ENCODE assay signal across 8 mouse cellular contexts in the genomic region with DNA sequence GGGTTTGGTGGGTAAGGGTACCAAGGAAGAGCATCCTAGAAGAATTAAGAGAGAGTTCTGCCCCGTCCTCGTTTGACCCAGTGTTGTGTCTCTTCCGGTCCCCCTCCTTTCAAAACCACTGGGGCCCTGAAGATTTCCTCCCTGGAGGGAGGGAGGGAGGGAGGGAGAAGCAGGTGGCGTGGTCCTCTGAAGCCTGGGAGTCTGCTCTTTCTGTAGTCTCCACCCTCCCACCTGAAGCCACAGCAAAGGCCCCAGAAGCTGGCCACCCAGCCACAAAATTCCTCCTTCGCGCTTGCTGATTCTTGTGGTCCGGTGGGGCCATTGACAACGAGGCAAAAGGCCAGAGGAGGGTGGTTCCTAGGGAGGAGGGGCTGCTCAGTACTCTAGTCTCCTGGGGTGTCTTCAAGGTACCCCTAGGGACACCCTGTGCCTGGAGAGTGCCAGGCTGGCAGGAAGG. TPM values are rescaled to one million over a fixed set of nuclear protein-coding genes. Genes with fewer than 3 reads are reported as not detected.
DNase-seq lines count a peak whose midpoint lies in the region; ATAC-seq and TF ChIP-seq lines count a peak whose summit lies in the region.

No protein-coding gene starts in this region.

- 0 out of 2 replicates have a peak, but pooled peaks cover 5% of the 10 kb centered on the region for H3K4me1 ChIP-seq in neural tube, embryonic 11.5 days (ENCODE audit: control insufficient read depth, insufficient read depth, low read length)
- peaks cover 7% of the 10 kb centered on the region; the same call in 1 of the 2 replicates for H3K4me1 ChIP-seq in embryonic fibroblast, embryonic 13.5 days (ENCODE audit: control insufficient read depth, insufficient read depth, low read length)
- peaks cover 32% of the 10 kb centered on the region for H3K4me1 ChIP-seq in hindbrain, embryonic 13.5 days (replicated peaks)
- peaks cover 0 to 11% of the 10 kb centered on the region in 2 experiments; a peak in 2 of 4 replicates for H3K4me1 ChIP-seq in liver, embryonic 14.5 days (replicated peaks; ENCODE audit: control insufficient read depth in 2 of 2, insufficient read depth in 2 of 2, low read length in 1 of 2)
- H3K4me1 ChIP-seq in stomach, embryonic 15.5 days = peaks cover 39% of the 10 kb centered on the region

- TF ChIP-seq EP300 in liver, embryonic 14.5 days (IDR thresholded peaks at IDR 0.05; ENCODE audit: low read depth) = no peak

- peaks cover 18% of the 10 kb centered on the region for H3K27me3 ChIP-seq in neural tube, embryonic 11.5 days (ENCODE audit: control insufficient read depth, insufficient read depth, low read length)
- H3K27me3 ChIP-seq in hindbrain, embryonic 13.5 days = peaks cover 45% of the 10 kb centered on the region
- peaks cover 26% of the 10 kb centered on the region for H3K27me3 ChIP-seq in liver, embryonic 14.5 days (ENCODE audit: control insufficient read depth, insufficient read depth, low read length)
- H3K27me3 ChIP-seq in stomach, embryonic 15.5 days (replicated peaks) = no peaks in the 10 kb centered on the region

- no peak for TF ChIP-seq CTCF in embryonic fibroblast, embryonic 13.5 days (IDR thresholded peaks at IDR 0.05; ENCODE audit: borderline replicate concordance, insufficient read depth, low read length)
- TF ChIP-seq CTCF in liver, embryonic 14.5 days (IDR thresholded peaks at IDR 0.05; ENCODE audit: low read depth) = no peak

- H3K4me3 ChIP-seq in neural tube, embryonic 11.5 days (ENCODE audit: low read depth, low read length) = peak overlapping the region; percentile 37
- H3K4me3 ChIP-seq in embryonic fibroblast, embryonic 13.5 days (ENCODE audit: insufficient read depth, low read length) = peak overlapping the region; percentile 19; the same call in 1 of the 2 replicates
- H3K4me3 ChIP-seq in hindbrain, embryonic 13.5 days = peak overlapping the region; percentile 48
- H3K4me3 ChIP-seq in liver, embryonic 14.5 days (ENCODE audit: insufficient read depth in 1 of 2, low read depth in 2 of 2, low read length in 2 of 2) = peak overlapping the region; percentile 15 to 40; a peak in 3 of 4 replicates
- H3K4me3 ChIP-seq in stomach, embryonic 15.5 days (replicated peaks) = peak overlapping the region; percentile 39

- ATAC-seq in neural tube, embryonic 11.5 days (ENCODE audit: insufficient read depth, low FRiP score, low TSS enrichment) = no peak
- no peak for ATAC-seq in hindbrain, embryonic 13.5 days (ENCODE audit: low FRiP score)
- no peak for ATAC-seq in liver, embryonic 14.5 days (ENCODE audit: insufficient read depth)
- no peak for ATAC-seq in stomach, embryonic 15.5 days (ENCODE audit: insufficient read depth, low FRiP score, low read depth)
- no peak for ATAC-seq in frontal cortex, adult (ENCODE audit: low TSS enrichment)

- WGBS in neural tube, embryonic 11.5 days = 22% methylated on average over 8 of the region's 8 CpGs
- 22% methylated on average over 8 of the region's 8 CpGs for WGBS in hindbrain, embryonic 13.5 days
- 7% methylated on average over 8 of the region's 8 CpGs for WGBS in liver, embryonic 14.5 days (ENCODE audit: insufficient replicate concordance)
- 28% methylated on average over 8 of the region's 8 CpGs for WGBS in stomach, embryonic 15.5 days

- no peak for DNase-seq in neural tube, embryonic 11.5 days (ENCODE audit: low spot score)
- DNase-seq in neural tube, embryonic 10.5 days (ENCODE audit: extremely low spot score, low spot score) = no peak
- DNase-seq in liver, embryonic 14.5 days (ENCODE audit: low read depth in 3 of 3, low spot score in 3 of 3) = no peak
- DNase-seq in layer of hippocampus, postnatal 10 days (ENCODE audit: low spot score in 2 of 2) = no peak

- H3K9me3 ChIP-seq in neural tube, embryonic 11.5 days (ENCODE audit: control insufficient read depth, low read length) = no peaks in the 10 kb centered on the region
- H3K9me3 ChIP-seq in hindbrain, embryonic 13.5 days = no peaks in the 10 kb centered on the region
- no peaks in the 10 kb centered on the region for H3K9me3 ChIP-seq in liver, embryonic 14.5 days (ENCODE audit: control insufficient read depth, low read length)
- no peaks in the 10 kb centered on the region for H3K9me3 ChIP-seq in stomach, embryonic 15.5 days

- TF ChIP-seq POLR2A in embryonic fibroblast, embryonic 13.5 days (IDR thresholded peaks at IDR 0.05; ENCODE audit: low read depth, low read length) = no peak

- H3K9ac ChIP-seq in neural tube, embryonic 11.5 days (ENCODE audit: low read length) = peak overlapping the region; percentile 57
- peak overlapping the region; percentile 77; the same call in 1 of the 2 replicates for H3K9ac ChIP-seq in hindbrain, embryonic 13.5 days
- H3K9ac ChIP-seq in liver, embryonic 14.5 days (replicated peaks) = no peak overlapping the region
- no peak overlapping the region for H3K9ac ChIP-seq in stomach, embryonic 15.5 days

- H3K4me2 ChIP-seq in neural tube, embryonic 11.5 days (ENCODE audit: low read depth) = peak overlapping the region; percentile 67
- peak overlapping the region; percentile 86 for H3K4me2 ChIP-seq in hindbrain, embryonic 13.5 days
- H3K4me2 ChIP-seq in liver, embryonic 14.5 days (ENCODE audit: low read depth) = peak overlapping the region; percentile 63
- peak overlapping the region; percentile 86 for H3K4me2 ChIP-seq in stomach, embryonic 15.5 days

- no peaks in the 10 kb centered on the region for H3K36me3 ChIP-seq in neural tube, embryonic 11.5 days (ENCODE audit: control insufficient read depth, insufficient read depth, low read length)
- H3K36me3 ChIP-seq in hindbrain, embryonic 13.5 days = no peaks in the 10 kb centered on the region
- no peaks in the 10 kb centered on the region for H3K36me3 ChIP-seq in liver, embryonic 14.5 days (replicated peaks; ENCODE audit: control insufficient read depth, insufficient read depth, low read depth)
- H3K36me3 ChIP-seq in stomach, embryonic 15.5 days = no peaks in the 10 kb centered on the region

- no peak overlapping the region for H3K27ac ChIP-seq in neural tube, embryonic 11.5 days (ENCODE audit: low read depth, low read length)
- H3K27ac ChIP-seq in embryonic fibroblast, embryonic 13.5 days (ENCODE audit: insufficient read depth, low read length) = no peak overlapping the region
- H3K27ac ChIP-seq in hindbrain, embryonic 13.5 days = peak overlapping the region; percentile 82; the same call in 1 of the 2 replicates
- no peak overlapping the region for H3K27ac ChIP-seq in liver, embryonic 14.5 days
- H3K27ac ChIP-seq in stomach, embryonic 15.5 days = peak overlapping the region; percentile 91

RNA-seq across cellular contexts. Expression of a gene that starts 1.3 kb away (rescaled TPM):
- 9.7 and 11.2 TPM in 2 replicates for polyA plus RNA-seq in neural tube, embryonic 11.5 days (2014; fragmentation: Nextera tagmentation; extraction: Ambion mirVana)
- 30.7 and 31.3 TPM in 2 replicates for polyA plus RNA-seq in embryonic fibroblast, embryonic 13.5 days (2011; ENCODE audit: insufficient read length, low read depth, missing spikeins)
- 24.8 and 27.2 TPM in 2 replicates for polyA plus RNA-seq in hindbrain, embryonic 13.5 days (2015; fragmentation: Nextera tagmentation; extraction: Ambion mirVana)
- polyA plus RNA-seq in liver, embryonic 14.5 days (2012; rRNA removed) = 5.3 and 7.3 TPM in 2 replicates
- 3.5 and 3.6 TPM in 2 replicates for polyA plus RNA-seq in liver, embryonic 14.5 days (2014; fragmentation: Nextera tagmentation; extraction: Ambion mirVana)
- polyA plus RNA-seq in stomach, embryonic 15.5 days (2015; fragmentation: Nextera tagmentation; extraction: Ambion mirVana) = 24.1 and 24.6 TPM in 2 replicates
- 10 to 100 TPM; 42.8 to 45.6 TPM for total RNA-seq in layer of hippocampus, postnatal 10 days (2021)

RNA-seq across cellular contexts. Expression of a gene that starts 12.0 kb away (rescaled TPM):
- not detected in 2 replicates for polyA plus RNA-seq in neural tube, embryonic 11.5 days (2014; fragmentation: Nextera tagmentation; extraction: Ambion mirVana)
- not detected in 2 replicates for polyA plus RNA-seq in embryonic fibroblast, embryonic 13.5 days (2011; ENCODE audit: insufficient read length, low read depth, missing spikeins)
- not detected in 2 replicates for polyA plus RNA-seq in hindbrain, embryonic 13.5 days (2015; fragmentation: Nextera tagmentation; extraction: Ambion mirVana)
- 0.03 TPM in 1 of 2 replicates, not detected in the other for polyA plus RNA-seq in liver, embryonic 14.5 days (2012; rRNA removed)
- not detected in 2 replicates for polyA plus RNA-seq in liver, embryonic 14.5 days (2014; fragmentation: Nextera tagmentation; extraction: Ambion mirVana)
- polyA plus RNA-seq in stomach, embryonic 15.5 days (2015; fragmentation: Nextera tagmentation; extraction: Ambion mirVana) = not detected in 2 replicates
- not detected for total RNA-seq in layer of hippocampus, postnatal 10 days (2021)

RNA-seq across cellular contexts. Expression of a gene that starts 30.6 kb away (rescaled TPM):
- polyA plus RNA-seq in neural tube, embryonic 11.5 days (2014; fragmentation: Nextera tagmentation; extraction: Ambion mirVana) = not detected in 2 replicates
- polyA plus RNA-seq in embryonic fibroblast, embryonic 13.5 days (2011; ENCODE audit: insufficient read length, low read depth, missing spikeins) = not detected in 2 replicates
- not detected in 2 replicates for polyA plus RNA-seq in hindbrain, embryonic 13.5 days (2015; fragmentation: Nextera tagmentation; extraction: Ambion mirVana)
- not detected in 2 replicates for polyA plus RNA-seq in liver, embryonic 14.5 days (2012; rRNA removed)
- not detected in 2 replicates for polyA plus RNA-seq in liver, embryonic 14.5 days (2014; fragmentation: Nextera tagmentation; extraction: Ambion mirVana)
- polyA plus RNA-seq in stomach, embryonic 15.5 days (2015; fragmentation: Nextera tagmentation; extraction: Ambion mirVana) = not detected in 2 replicates
- total RNA-seq in layer of hippocampus, postnatal 10 days (2021) = not detected

RNA-seq across cellular contexts. Expression of a gene that starts 41.9 kb away (rescaled TPM):
- polyA plus RNA-seq in neural tube, embryonic 11.5 days (2014; fragmentation: Nextera tagmentation; extraction: Ambion mirVana) = not detected in 2 replicates
- not detected in 2 replicates for polyA plus RNA-seq in embryonic fibroblast, embryonic 13.5 days (2011; ENCODE audit: insufficient read length, low read depth, missing spikeins)
- 0.58 TPM in 1 of 2 replicates, not detected in the other for polyA plus RNA-seq in hindbrain, embryonic 13.5 days (2015; fragmentation: Nextera tagmentation; extraction: Ambion mirVana)
- 1.2 and 3.3 TPM in 2 replicates for polyA plus RNA-seq in liver, embryonic 14.5 days (2012; rRNA removed)
- 2.9 and 3.7 TPM in 2 replicates for polyA plus RNA-seq in liver, embryonic 14.5 days (2014; fragmentation: Nextera tagmentation; extraction: Ambion mirVana)
- polyA plus RNA-seq in stomach, embryonic 15.5 days (2015; fragmentation: Nextera tagmentation; extraction: Ambion mirVana) = 3,221 and 3,572 TPM in 2 replicates
- total RNA-seq in layer of hippocampus, postnatal 10 days (2021) = not detected

RNA-seq across cellular contexts. Expression of a gene that starts 56.8 kb away (rescaled TPM):
- polyA plus RNA-seq in neural tube, embryonic 11.5 days (2014; fragmentation: Nextera tagmentation; extraction: Ambion mirVana) = 1.8 and 2.4 TPM in 2 replicates
- not detected in 2 replicates for polyA plus RNA-seq in embryonic fibroblast, embryonic 13.5 days (2011; ENCODE audit: insufficient read length, low read depth, missing spikeins)
- 6.4 and 7.2 TPM in 2 replicates for polyA plus RNA-seq in hindbrain, embryonic 13.5 days (2015; fragmentation: Nextera tagmentation; extraction: Ambion mirVana)
- not detected in 2 replicates for polyA plus RNA-seq in liver, embryonic 14.5 days (2012; rRNA removed)
- not detected in 2 replicates for polyA plus RNA-seq in liver, embryonic 14.5 days (2014; fragmentation: Nextera tagmentation; extraction: Ambion mirVana)
- polyA plus RNA-seq in stomach, embryonic 15.5 days (2015; fragmentation: Nextera tagmentation; extraction: Ambion mirVana) = 0.85 and 1.0 TPM in 2 replicates
- total RNA-seq in layer of hippocampus, postnatal 10 days (2021) = 1 to 10 TPM; 6.0 to 6.1 TPM

Comparison
In these comparisons a context has a peak if more than half of its experiments do, and no peak if none do; other contexts are left out.
1. H3K27ac ChIP-seq: peak in hindbrain, embryonic 13.5 days (single experiment) and stomach, embryonic 15.5 days (single experiment); none in neural tube, embryonic 11.5 days (single experiment), embryonic fibroblast, embryonic 13.5 days (single experiment) and liver, embryonic 14.5 days (single experiment).
2. H3K9ac ChIP-seq: peak in neural tube, embryonic 11.5 days (single experiment) and hindbrain, embryonic 13.5 days (single experiment); none in liver, embryonic 14.5 days (single experiment) and stomach, embryonic 15.5 days (single experiment).
3. Peak in every context shown above with its lines, with median percentiles within 50 percentile points of each other: H3K4me2 ChIP-seq and H3K4me3 ChIP-seq.